ENCODE assay signal across 8 mouse cellular contexts in the genomic region with DNA sequence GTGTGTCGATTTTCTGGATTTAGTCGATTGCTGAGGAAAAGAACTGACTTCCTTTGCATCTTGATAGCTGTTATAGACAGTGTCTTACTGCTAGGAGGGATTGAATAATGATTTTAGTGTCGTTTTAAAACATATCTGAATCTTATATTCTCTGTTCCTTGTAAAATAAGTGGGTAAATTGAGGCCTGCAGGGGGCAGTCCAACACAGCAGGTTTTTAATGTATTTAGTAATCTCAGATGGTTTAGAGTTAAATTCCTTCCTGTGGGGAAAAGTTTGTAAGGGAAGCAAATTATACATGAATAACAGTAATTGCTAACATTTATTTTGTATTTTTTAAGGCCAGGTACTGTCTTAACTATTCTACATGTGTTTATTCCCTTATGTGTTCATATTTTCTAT.
DNase-seq lines count a peak whose midpoint lies in the region; ATAC-seq and TF ChIP-seq lines count a peak whose summit lies in the region.

No protein-coding gene starts in this region.

- H3K36me3 ChIP-seq in intestine, postnatal 0 days (ENCODE audit: control insufficient read depth, insufficient read depth) = no peaks in the 10 kb centered on the region
- H3K36me3 ChIP-seq in intestine, embryonic 15.5 days = no peaks in the 10 kb centered on the region
- 0 out of 2 replicates have a peak, but pooled peaks cover 4% of the 10 kb centered on the region for H3K36me3 ChIP-seq in embryonic facial prominence, embryonic 14.5 days (ENCODE audit: control insufficient read depth, insufficient read depth, low read length)

- TF ChIP-seq CTCF in intestine, postnatal 0 days (IDR thresholded peaks at IDR 0.05; ENCODE audit: low read depth) = peak; percentile 78

- H3K27ac ChIP-seq in intestine, postnatal 0 days (ENCODE audit: low read depth, low read length) = no peak overlapping the region
- no peak overlapping the region for H3K27ac ChIP-seq in intestine, embryonic 15.5 days
- no peak overlapping the region for H3K27ac ChIP-seq in embryonic facial prominence, embryonic 14.5 days (replicated peaks; ENCODE audit: low read depth, low read length)

- 38% methylated on average over 3 of the region's 3 CpGs for WGBS in intestine, postnatal 0 days
- WGBS in intestine, embryonic 15.5 days = 54% methylated on average over 3 of the region's 3 CpGs
- 53% methylated on average over 3 of the region's 3 CpGs for WGBS in embryonic facial prominence, embryonic 14.5 days

- H3K27me3 ChIP-seq in intestine, postnatal 0 days (replicated peaks; ENCODE audit: control insufficient read depth, insufficient read depth, low read length) = no peaks in the 10 kb centered on the region
- no peaks in the 10 kb centered on the region for H3K27me3 ChIP-seq in intestine, embryonic 15.5 days (replicated peaks)
- no peaks in the 10 kb centered on the region for H3K27me3 ChIP-seq in embryonic facial prominence, embryonic 14.5 days (replicated peaks; ENCODE audit: control insufficient read depth, insufficient read depth, low read length)

- no peak overlapping the region for H3K9ac ChIP-seq in intestine, postnatal 0 days (ENCODE audit: low read depth, low read length)
- H3K9ac ChIP-seq in intestine, embryonic 15.5 days = no peak overlapping the region
- H3K9ac ChIP-seq in embryonic facial prominence, embryonic 14.5 days (ENCODE audit: low read depth, low read length) = no peak overlapping the region

- no peaks in the 10 kb centered on the region for H3K4me1 ChIP-seq in intestine, postnatal 0 days (replicated peaks; ENCODE audit: control insufficient read depth, insufficient read depth, low read length)
- no peaks in the 10 kb centered on the region for H3K4me1 ChIP-seq in intestine, embryonic 15.5 days (replicated peaks)
- no peaks in the 10 kb centered on the region for H3K4me1 ChIP-seq in embryonic facial prominence, embryonic 14.5 days (ENCODE audit: control insufficient read depth, insufficient read depth, low read length)

- peak; percentile 61 for DNase-seq in adrenal gland, postnatal 10 days
- DNase-seq in adrenal gland, postnatal 4 days (ENCODE audit: low spot score in 2 of 2) = no peak
- DNase-seq in MEL-GATA-1-ER (ENCODE audit: extremely low read depth, low read depth) = peak; percentile 11
- DNase-seq in embryonic facial prominence, embryonic 14.5 days (ENCODE audit: low spot score) = peak; percentile 60
- peak; percentile 76 to 84 for DNase-seq in left cerebral cortex, postnatal 14 days (ENCODE audit: low spot score in 2 of 2)
- DNase-seq in right cerebral cortex, postnatal 4 days = peak; percentile 76

- intact Hi-C loops in left cerebral cortex, postnatal 14 days (cut with DNase I) = loop anchor here (5.0 to 10.0 kb wide), 3 partner anchors 129 to 716 kb away; no protein-coding TSS in a partner anchor

- no peaks in the 10 kb centered on the region for H3K9me3 ChIP-seq in intestine, postnatal 0 days (ENCODE audit: control insufficient read depth)
- no peaks in the 10 kb centered on the region for H3K9me3 ChIP-seq in intestine, embryonic 15.5 days
- no peaks in the 10 kb centered on the region for H3K9me3 ChIP-seq in embryonic facial prominence, embryonic 14.5 days (ENCODE audit: control insufficient read depth, low read length)

- no peak overlapping the region for H3K4me2 ChIP-seq in intestine, postnatal 0 days (replicated peaks; ENCODE audit: low read depth)
- no peak overlapping the region for H3K4me2 ChIP-seq in intestine, embryonic 15.5 days (replicated peaks)
- H3K4me2 ChIP-seq in embryonic facial prominence, embryonic 14.5 days (ENCODE audit: low read depth, low read length) = no peak overlapping the region

- no peak for ATAC-seq in intestine, postnatal 0 days
- ATAC-seq in intestine, embryonic 15.5 days = no peak
- ATAC-seq in embryonic facial prominence, embryonic 14.5 days (ENCODE audit: low read depth) = no peak

- no peak overlapping the region for H3K4me3 ChIP-seq in intestine, postnatal 0 days (ENCODE audit: low read depth, low read length)
- no peak overlapping the region for H3K4me3 ChIP-seq in intestine, embryonic 15.5 days (replicated peaks)
- no peak overlapping the region for H3K4me3 ChIP-seq in embryonic facial prominence, embryonic 14.5 days (ENCODE audit: low read depth, low read length)

Comparison
In these comparisons a context has a peak if more than half of its experiments do, and no peak if none do; other contexts are left out.
1. DNase-seq: peak in adrenal gland, postnatal 10 days (single experiment), MEL-GATA-1-ER (single experiment), embryonic facial prominence, embryonic 14.5 days (single experiment), left cerebral cortex, postnatal 14 days (2 of 2) and right cerebral cortex, postnatal 4 days (single experiment); none in adrenal gland, postnatal 4 days (0 of 2).